Mouse (Mus musculus) liver, embryonic 15.5 days (tissue): ENCODE measurements at regions not wholly inside any gene's neighbourhood (a gene's known extent, or its start where the extent isn't known, plus 50 kb on each side); places are given as distances from the start of the nearest gene placed in this dataset.

Experiments used
- ATAC-seq: fragments of 200-750 bp; cut with Nextera tagmentation; 2 replicates; pipeline ENCODE4 v1.8.0; 2017; ENCODE audit warnings: moderate number of reproducible peaks, mild to moderate bottlenecking, moderate library complexity; ENCODE audit not compliant: insufficient read depth
- H3K27ac ChIP-seq: fragments of 300-500 bp; sonication (generic); replicated peaks from 2 replicates; pipeline ENCODE4 v1.5.1; 2015; ENCODE audit warnings: mild to moderate bottlenecking, inconsistent platforms
- H3K27me3 ChIP-seq: fragments of 300-500 bp; sonication (generic); 2 replicates; pipeline ENCODE4 v1.6.1; 2015; ENCODE audit warnings: mild to moderate bottlenecking, inconsistent platforms
- H3K36me3 ChIP-seq: fragments of 300-500 bp; sonication (generic); replicated peaks from 2 replicates; pipeline ENCODE4 v1.6.1; 2015; ENCODE audit warnings: moderate library complexity, mild to moderate bottlenecking, inconsistent platforms
- H3K4me1 ChIP-seq: fragments of 300-500 bp; sonication (generic); replicated peaks from 2 replicates; pipeline ENCODE4 v1.6.1; 2015; ENCODE audit warnings: inconsistent platforms
- H3K4me2 ChIP-seq: fragments of 300-500 bp; sonication (generic); 2 replicates; pipeline ENCODE4 v1.6.1; 2015; ENCODE audit warnings: moderate library complexity, mild to moderate bottlenecking, inconsistent platforms
- H3K4me3 ChIP-seq: fragments of 300-500 bp; sonication (generic); replicated peaks from 2 replicates; pipeline ENCODE4 v1.5.1; 2015; ENCODE audit warnings: mild to moderate bottlenecking, inconsistent platforms
- H3K9ac ChIP-seq: fragments of 300-500 bp; sonication (generic); 2 replicates; pipeline ENCODE4 v1.6.1; 2015; ENCODE audit warnings: moderate library complexity, mild to moderate bottlenecking, inconsistent platforms
- H3K9me3 ChIP-seq: fragments of 300-500 bp; sonication (generic); replicated peaks from 2 replicates; pipeline ENCODE4 v1.6.1; 2016; ENCODE audit warnings: inconsistent platforms
- WGBS: fragments of 180-500 bp; shearing (Covaris S2); methylation state at CpG from one replicate; pipeline ENCODE4 v1.1.7; 2015; ENCODE audit warnings: mixed read lengths; ENCODE audit not compliant: insufficient replicate concordance; 5-methylcytosine and 5-hydroxymethylcytosine counted together

- H3K36me3 ChIP-seq, result no peaks in the 10 kb centered on the region
- WGBS, result 77% methylated on average over 10 of the region's 10 CpGs
- no peak overlapping the region for H3K4me3 ChIP-seq
- no peak overlapping the region for H3K27ac ChIP-seq
- H3K9me3 ChIP-seq, result no peaks in the 10 kb centered on the region
- no peaks in the 10 kb centered on the region for H3K4me1 ChIP-seq
- no peaks in the 10 kb centered on the region for H3K27me3 ChIP-seq
- H3K9ac ChIP-seq, result no peak overlapping the region
- ATAC-seq, result no peak
- H3K4me2 ChIP-seq, result no peak overlapping the region
Observed at GRCm38 (mm10) chr12:107212826-107213225, 275.6 kb upstream of the 3110018I06Rik start.

GRCm38 (mm10) chr12:107216119-107216518 is 272.3 kb upstream of the 3110018I06Rik start:
- Histone ChIP-seq H3K4me3 (no peak overlapping the region), H3K9ac (no peak overlapping the region), H3K9me3 (no peaks in the 10 kb centered on the region), H3K27ac (no peak overlapping the region), H3K4me1 (no peaks in the 10 kb centered on the region), H3K27me3 (no peaks in the 10 kb centered on the region), H3K4me2 (no peak overlapping the region), H3K36me3 (no peaks in the 10 kb centered on the region)
- no peak for ATAC-seq
- WGBS, result 57% methylated on average over 8 of the region's 8 CpGs

GRCm38 (mm10) chr12:107221276-107221970 is 267.0 kb upstream of the 3110018I06Rik start:
- Histone ChIP-seq H3K9ac (no peak overlapping the region), H3K27ac (no peak overlapping the region), H3K4me3 (no peak overlapping the region), H3K36me3 (no peaks in the 10 kb centered on the region), H3K9me3 (no peaks in the 10 kb centered on the region), H3K27me3 (no peaks in the 10 kb centered on the region), H3K4me2 (no peak overlapping the region), H3K4me1 (no peaks in the 10 kb centered on the region)
- 58% methylated on average over 7 of the region's 7 CpGs for WGBS
- no peak for ATAC-seq

GRCm38 (mm10) chr12:107222106-107222505 is 266.3 kb upstream of the 3110018I06Rik start:
- no peak overlapping the region for H3K27ac ChIP-seq

GRCm38 (mm10) chr12:107230097-107230496 is 258.3 kb upstream of the 3110018I06Rik start:
- WGBS, result 62% methylated on average over 3 of the region's 3 CpGs
- H3K9me3 ChIP-seq, result no peaks in the 10 kb centered on the region
- H3K9ac ChIP-seq, result no peak overlapping the region
- no peak overlapping the region for H3K4me2 ChIP-seq
- H3K27me3 ChIP-seq, result no peaks in the 10 kb centered on the region
- no peak for ATAC-seq
- H3K4me1 ChIP-seq, result no peaks in the 10 kb centered on the region
- H3K4me3 ChIP-seq, result no peak overlapping the region
- no peaks in the 10 kb centered on the region for H3K36me3 ChIP-seq
- H3K27ac ChIP-seq, result no peak overlapping the region

More at GRCm38 (mm10) chr12:107222106-107222505, 266.3 kb upstream of the 3110018I06Rik start:
- Histone ChIP-seq H3K9ac (no peak overlapping the region), H3K27me3 (no peaks in the 10 kb centered on the region), H3K4me3 (no peak overlapping the region), H3K4me2 (no peak overlapping the region), H3K9me3 (no peaks in the 10 kb centered on the region), H3K36me3 (no peaks in the 10 kb centered on the region), H3K4me1 (no peaks in the 10 kb centered on the region)
- WGBS, result 56% methylated on average over 7 of the region's 7 CpGs
- no peak for ATAC-seq

- WGBS, result 16% methylated on average over 1 of the region's 1 CpGs
- no peak for ATAC-seq
- Histone ChIP-seq H3K36me3 (no peaks in the 10 kb centered on the region), H3K4me2 (no peak overlapping the region), H3K9ac (no peak overlapping the region), H3K4me3 (no peak overlapping the region), H3K4me1 (no peaks in the 10 kb centered on the region), H3K9me3 (no peaks in the 10 kb centered on the region), H3K27me3 (no peaks in the 10 kb centered on the region), H3K27ac (no peak overlapping the region)
Observed at GRCm38 (mm10) chr12:107231629-107232028, 256.8 kb upstream of the 3110018I06Rik start.

GRCm38 (mm10) chr12:107250747-107251470 is 237.5 kb upstream of the 3110018I06Rik start:
- Histone ChIP-seq H3K4me3 (no peak overlapping the region), H3K4me2 (no peak overlapping the region), H3K27me3 (no peaks in the 10 kb centered on the region), H3K9me3 (no peaks in the 10 kb centered on the region), H3K36me3 (no peaks in the 10 kb centered on the region), H3K27ac (no peak overlapping the region), H3K9ac (no peak overlapping the region), H3K4me1 (no peaks in the 10 kb centered on the region)
- ATAC-seq, result no peak
- 58% methylated on average over 9 of the region's 9 CpGs for WGBS

GRCm38 (mm10) chr12:107251981-107252380 is 236.5 kb upstream of the 3110018I06Rik start:
- no peaks in the 10 kb centered on the region for H3K4me1 ChIP-seq
- H3K27me3 ChIP-seq, result no peaks in the 10 kb centered on the region
- no peak overlapping the region for H3K27ac ChIP-seq
- no peak overlapping the region for H3K9ac ChIP-seq
- no peaks in the 10 kb centered on the region for H3K9me3 ChIP-seq
- no peak overlapping the region for H3K4me2 ChIP-seq
- no peaks in the 10 kb centered on the region for H3K36me3 ChIP-seq
- WGBS, result 69% methylated on average over 15 of the region's 15 CpGs
- H3K4me3 ChIP-seq, result no peak overlapping the region
- ATAC-seq, result no peak

- no peaks in the 10 kb centered on the region for H3K9me3 ChIP-seq
- no peak overlapping the region for H3K4me3 ChIP-seq
- no peaks in the 10 kb centered on the region for H3K36me3 ChIP-seq
- H3K27me3 ChIP-seq, result no peaks in the 10 kb centered on the region
- H3K9ac ChIP-seq, result no peak overlapping the region
- H3K27ac ChIP-seq, result no peak overlapping the region
- no peaks in the 10 kb centered on the region for H3K4me1 ChIP-seq
- 71% methylated on average over 5 of the region's 5 CpGs for WGBS
- ATAC-seq, result no peak
- no peak overlapping the region for H3K4me2 ChIP-seq
Observed at GRCm38 (mm10) chr12:107262076-107262475, 226.4 kb upstream of the 3110018I06Rik start.

- no peaks in the 10 kb centered on the region for H3K36me3 ChIP-seq
- H3K27me3 ChIP-seq, result no peaks in the 10 kb centered on the region
- no peak overlapping the region for H3K27ac ChIP-seq
- no peak overlapping the region for H3K4me2 ChIP-seq
- WGBS, result 74% methylated on average over 4 of the region's 4 CpGs
- H3K9me3 ChIP-seq, result no peaks in the 10 kb centered on the region
- ATAC-seq, result no peak
- no peaks in the 10 kb centered on the region for H3K4me1 ChIP-seq
- H3K4me3 ChIP-seq, result no peak overlapping the region
- no peak overlapping the region for H3K9ac ChIP-seq
Observed at GRCm38 (mm10) chr12:107262516-107262915, 225.9 kb upstream of the 3110018I06Rik start.

- no peaks in the 10 kb centered on the region for H3K36me3 ChIP-seq
- no peak overlapping the region for H3K4me2 ChIP-seq
- ATAC-seq, result no peak
- no peaks in the 10 kb centered on the region for H3K9me3 ChIP-seq
- H3K9ac ChIP-seq, result no peak overlapping the region
- H3K27me3 ChIP-seq, result no peaks in the 10 kb centered on the region
- no peaks in the 10 kb centered on the region for H3K4me1 ChIP-seq
- 52% methylated on average over 2 of the region's 2 CpGs for WGBS
- H3K4me3 ChIP-seq, result no peak overlapping the region
- no peak overlapping the region for H3K27ac ChIP-seq
Observed at GRCm38 (mm10) chr12:107266696-107267095, 221.7 kb upstream of the 3110018I06Rik start.
